Mouse (Mus musculus) embryonic facial prominence, embryonic 14.5 days (tissue): ENCODE results near the gene Esf1. TPM values are rescaled to one million over a fixed set of nuclear protein-coding genes. Genes with fewer than 3 reads are reported as not detected.
A peak's percentile ranks its signal among the peaks of the same experiment; 100 is the strongest.
"Not testable (repeated sequence)": the region's sequence is repeated elsewhere in the genome, so short reads cannot be mapped to it uniquely, and the experiment has no call there.

Source experiments
- ATAC-seq: fragments of 200-750 bp; cut with Nextera tagmentation; 2 replicates; pipeline ENCODE4 v1.8.0; 2017; ENCODE audit warnings: low read depth, moderate number of reproducible peaks, moderate TSS enrichment
- DNase-seq: peaks from one replicate; pipeline ENCODE4 v3.0.0-alpha.2; 2015; ENCODE audit warnings: low spot score
- H3K27ac ChIP-seq: fragments of 300-500 bp; sonication (generic); replicated peaks from 2 replicates; pipeline ENCODE4 v1.5.1; 2014; ENCODE audit warnings: low read depth, mild to moderate bottlenecking, low read length, moderate library complexity
- H3K27me3 ChIP-seq: fragments of 300-500 bp; sonication (generic); replicated peaks from 2 replicates; pipeline ENCODE4 v1.6.1; 2014; ENCODE audit warnings: low read length; ENCODE audit not compliant: control insufficient read depth, insufficient read depth
- H3K36me3 ChIP-seq: fragments of 300-500 bp; sonication (generic); 2 replicates; pipeline ENCODE4 v1.6.1; 2014; ENCODE audit warnings: low read length, mixed read lengths; ENCODE audit not compliant: control insufficient read depth, insufficient read depth
- H3K4me1 ChIP-seq: fragments of 300-500 bp; sonication (generic); 2 replicates; pipeline ENCODE4 v1.6.1; 2014; ENCODE audit warnings: antibody characterized with exemption, low read length; ENCODE audit not compliant: control insufficient read depth, insufficient read depth
- H3K4me2 ChIP-seq: fragments of 300-500 bp; sonication (generic); 2 replicates; pipeline ENCODE4 v1.6.1; 2014; ENCODE audit warnings: low read depth, mild to moderate bottlenecking, low read length, moderate library complexity, mixed read lengths
- H3K4me3 ChIP-seq: fragments of 300-500 bp; sonication (generic); 2 replicates; pipeline ENCODE4 v1.5.1; 2014; ENCODE audit warnings: low read depth, mild to moderate bottlenecking, low read length
- H3K9ac ChIP-seq: fragments of 300-500 bp; sonication (generic); 2 replicates; pipeline ENCODE4 v1.6.1; 2014; ENCODE audit warnings: low read depth, mild to moderate bottlenecking, low read length, moderate library complexity, mixed read lengths
- H3K9me3 ChIP-seq: fragments of 300-500 bp; sonication (generic); 2 replicates; pipeline ENCODE4 v1.6.1; 2016; ENCODE audit warnings: low read length; ENCODE audit not compliant: control insufficient read depth
- WGBS: fragments of 180-500 bp; shearing (Covaris S2); extraction: QIAGEN DNeasy Blood & Tissue Kit; methylation state at CpG from one replicate; pipeline ENCODE4 v1.1.7; 2014; 5-methylcytosine and 5-hydroxymethylcytosine counted together
- polyA plus RNA-seq: library from polyadenylated mRNA; unstranded; fragments of >200 nt; fragmentation: Nextera tagmentation; extraction: Ambion mirVana; gene quantifications from 2 replicates; pipeline ENCODE4 v1.2.1, GENCODE M21; 2014

The Esf1 gene
- polyA plus RNA-seq: 17.8 and 20.8 TPM in 2 replicates

DNA sequence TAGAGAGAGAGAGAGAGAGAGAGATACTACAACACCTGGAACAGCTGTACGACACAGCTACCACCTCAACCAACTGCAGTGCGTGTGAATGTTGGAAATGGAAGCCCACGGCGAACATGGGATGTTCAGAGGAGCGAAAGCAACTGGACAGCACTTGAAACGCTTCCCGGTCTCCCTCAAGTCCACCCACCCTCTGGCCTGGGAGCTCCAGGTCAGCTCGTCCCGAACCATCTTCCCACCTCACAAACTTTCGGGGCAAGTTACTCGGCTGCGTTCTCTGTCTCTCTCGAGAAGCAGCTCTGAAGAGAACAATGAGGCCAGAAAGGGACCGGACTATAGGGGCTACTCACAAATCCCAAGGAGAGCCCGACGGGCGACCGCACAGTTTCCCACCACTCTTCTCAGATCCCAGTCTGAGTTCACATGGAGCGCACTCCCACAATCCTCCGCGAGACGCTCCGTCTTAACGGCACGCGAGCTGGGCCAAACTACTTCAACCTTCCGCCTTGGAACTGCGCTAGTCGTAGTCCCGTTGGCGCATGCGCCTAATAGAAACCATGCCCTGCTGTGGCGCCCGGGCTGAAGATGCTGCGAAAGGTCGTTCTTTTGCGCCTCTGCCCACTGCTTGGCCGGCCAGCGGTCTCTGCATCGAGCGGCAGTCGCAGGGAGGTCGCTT is at the start of gene Esf1, which contains the start of gene Ndufaf5:
Gene Esf1, minus strand, starts transcription at position 438 of the 676 bp plus-strand sequence.
Gene Ndufaf5, plus strand, starts transcription at position 523 of the 676 bp plus-strand sequence.
- peaks cover 4% of the 10 kb centered on the region; the same call in 1 of the 2 replicates for H3K4me1 ChIP-seq
- H3K4me2 ChIP-seq: peak within 1 kb of the TSS; percentile 69
- H3K36me3 ChIP-seq: peaks cover 24% of the 10 kb centered on the region
- peak within 1 kb of the TSS; percentile 82 for H3K9ac ChIP-seq
- peak within 1 kb of the TSS; percentile 75 for H3K27ac ChIP-seq
- DNase-seq: peak; percentile 99
- under 1% methylated on average over 43 of the region's 43 CpGs for WGBS
- peak within 1 kb of the TSS; percentile 76 for H3K4me3 ChIP-seq
- peak; percentile 99 for ATAC-seq
- no peaks in the 10 kb centered on the region for H3K27me3 ChIP-seq
- H3K9me3 ChIP-seq: no peaks in the 10 kb centered on the region

DNA sequence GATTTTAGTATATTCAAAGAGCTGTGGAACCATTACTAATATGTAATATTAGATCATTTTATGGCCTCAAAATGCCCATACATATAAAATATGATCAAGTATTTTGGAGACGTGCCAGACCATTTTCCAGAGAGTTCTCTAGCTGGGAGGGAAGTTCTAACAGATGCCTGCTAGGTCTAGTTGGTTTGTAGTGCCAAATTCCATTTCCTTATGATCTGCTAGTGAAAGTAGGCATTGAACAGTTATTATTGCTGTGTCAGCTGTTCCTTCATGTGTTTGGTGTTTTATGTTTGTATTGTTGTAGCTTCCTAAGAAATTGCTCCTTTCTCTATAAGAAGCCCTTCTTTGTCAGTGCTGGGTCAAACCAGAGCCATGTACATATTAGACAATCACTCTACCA is 45.6 kb upstream of the Esf1 start:
- no peaks in the 10 kb centered on the region for H3K9me3 ChIP-seq
- no peak overlapping the region for H3K9ac ChIP-seq
- H3K4me3 ChIP-seq: no peak overlapping the region
- no peak for ATAC-seq
- no peak overlapping the region for H3K4me2 ChIP-seq
- WGBS: 61% methylated on average over 1 of the region's 1 CpGs
- no peaks in the 10 kb centered on the region for H3K36me3 ChIP-seq
- DNase-seq: peak; percentile 22
- no peaks in the 10 kb centered on the region for H3K27me3 ChIP-seq
- H3K27ac ChIP-seq: no peak overlapping the region
- H3K4me1 ChIP-seq: no peaks in the 10 kb centered on the region

DNA sequence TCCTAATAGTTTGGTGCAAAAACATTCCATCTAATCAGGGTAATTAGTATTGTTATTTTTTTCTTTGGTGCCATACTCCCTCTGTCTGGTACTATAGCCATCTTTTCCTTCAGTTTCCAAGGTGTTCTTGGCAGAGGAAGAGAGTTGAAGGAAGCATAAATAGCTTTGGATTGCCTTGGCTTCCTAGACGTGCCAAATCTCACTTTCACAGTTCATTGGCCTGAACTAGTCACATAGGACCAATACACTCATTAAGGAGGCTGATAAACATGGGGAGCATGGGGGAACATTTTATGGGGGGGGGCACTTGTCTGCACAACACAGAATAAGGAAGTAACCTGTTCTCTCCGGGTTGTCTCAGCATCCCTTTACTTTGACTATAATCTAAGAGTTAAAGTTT is 45.1 kb upstream of the Esf1 start:
- WGBS: 72% methylated on average over 2 of the region's 2 CpGs
- no peak overlapping the region for H3K27ac ChIP-seq
- no peaks in the 10 kb centered on the region for H3K27me3 ChIP-seq

DNA sequence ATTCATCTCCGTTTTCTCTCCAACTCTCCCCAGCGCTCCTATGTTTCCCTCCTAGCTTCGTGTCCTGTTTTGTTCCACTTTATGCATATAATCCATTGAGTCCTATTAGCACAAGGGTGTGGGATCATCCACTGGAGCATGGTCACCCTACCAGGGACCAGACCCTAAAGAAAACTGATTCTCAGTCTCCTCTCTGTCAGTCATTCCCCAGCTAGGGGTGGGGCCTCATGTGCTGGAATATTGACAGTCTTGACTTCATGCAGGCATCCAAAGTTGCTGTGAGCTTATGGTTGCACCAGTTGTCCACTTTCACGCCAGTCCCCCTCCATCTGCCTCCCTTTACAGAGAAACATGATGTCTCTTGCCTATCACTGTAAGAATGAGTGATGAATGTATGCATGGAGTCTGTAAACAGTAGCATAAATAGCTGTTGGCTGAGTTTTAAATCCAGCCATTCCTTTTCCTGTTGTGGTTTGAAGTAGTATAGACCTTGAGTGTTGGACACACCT is 44.2 kb upstream of the Esf1 start:
- no peak for DNase-seq
- WGBS: 87% methylated on average over 4 of the region's 4 CpGs

More for the DNA sequence above, 45.1 kb upstream of the Esf1 start:
- DNase-seq (no peak), ATAC-seq (no peak)
- H3K36me3 ChIP-seq: no peaks in the 10 kb centered on the region
- H3K4me2 ChIP-seq: no peak overlapping the region
- H3K9ac ChIP-seq: no peak overlapping the region
- no peak overlapping the region for H3K4me3 ChIP-seq
- no peaks in the 10 kb centered on the region for H3K4me1 ChIP-seq
- H3K9me3 ChIP-seq: no peaks in the 10 kb centered on the region

DNA sequence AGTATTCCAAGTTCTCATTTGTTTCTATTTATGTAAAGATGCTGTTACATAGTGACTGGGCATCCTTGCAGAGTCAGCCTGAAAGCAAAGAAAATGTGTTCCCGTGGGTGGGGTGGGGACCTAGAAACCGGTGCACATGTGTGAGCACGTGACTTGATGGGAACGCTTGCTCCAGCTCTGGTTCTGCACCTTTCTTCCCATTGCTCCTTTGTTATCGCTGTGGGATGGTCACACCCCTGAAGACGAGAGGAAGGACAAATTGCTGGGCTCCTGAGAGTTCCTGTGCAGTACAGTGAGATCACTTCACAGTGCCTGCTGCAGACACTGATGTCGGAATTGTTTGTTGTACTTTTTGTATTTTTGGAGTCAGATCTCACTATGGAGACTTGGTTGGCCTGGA is 33.4 kb upstream of the Esf1 start:
- H3K27ac ChIP-seq: no peak overlapping the region
- no peak overlapping the region for H3K4me2 ChIP-seq
- H3K27me3 ChIP-seq: no peaks in the 10 kb centered on the region
- H3K9ac ChIP-seq: no peak overlapping the region
- no peak overlapping the region for H3K4me3 ChIP-seq
- peaks cover 32% of the 10 kb centered on the region for H3K36me3 ChIP-seq
- DNase-seq: no peak
- H3K4me1 ChIP-seq: no peaks in the 10 kb centered on the region
- 91% methylated on average over 7 of the region's 7 CpGs for WGBS
- no peaks in the 10 kb centered on the region for H3K9me3 ChIP-seq
- ATAC-seq: no peak

More for the DNA sequence above, 44.2 kb upstream of the Esf1 start:
- Histone ChIP-seq H3K27me3 (no peaks in the 10 kb centered on the region), H3K27ac (no peak overlapping the region), H3K4me3 (no peak overlapping the region), H3K9me3 (no peaks in the 10 kb centered on the region), H3K36me3 (no peaks in the 10 kb centered on the region), H3K4me1 (no peaks in the 10 kb centered on the region), H3K4me2 (no peak overlapping the region), H3K9ac (no peak overlapping the region)
- no peak for ATAC-seq

DNA sequence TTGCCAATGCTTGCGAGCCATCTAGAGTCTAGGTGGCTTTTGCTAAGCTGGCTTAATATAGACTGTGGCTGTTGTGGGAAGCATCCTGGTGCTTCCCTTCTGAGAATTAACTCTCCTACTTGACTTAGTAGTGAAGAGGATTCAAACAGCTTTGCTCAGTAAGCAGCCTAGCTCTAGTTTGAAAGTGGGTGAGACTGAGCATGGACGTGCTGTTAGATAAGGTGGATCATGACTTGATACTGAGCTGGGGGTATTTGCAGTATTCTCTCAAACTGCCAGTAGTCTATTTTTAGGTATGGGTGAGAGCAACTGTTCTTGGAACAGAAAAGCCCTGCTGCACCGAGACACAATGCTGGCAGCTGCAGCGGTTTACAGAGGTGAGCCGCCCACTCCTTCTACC is 32.2 kb upstream of the Esf1 start:
- 90% methylated on average over 5 of the region's 5 CpGs for WGBS
- peaks cover 39% of the 10 kb centered on the region for H3K36me3 ChIP-seq

DNA sequence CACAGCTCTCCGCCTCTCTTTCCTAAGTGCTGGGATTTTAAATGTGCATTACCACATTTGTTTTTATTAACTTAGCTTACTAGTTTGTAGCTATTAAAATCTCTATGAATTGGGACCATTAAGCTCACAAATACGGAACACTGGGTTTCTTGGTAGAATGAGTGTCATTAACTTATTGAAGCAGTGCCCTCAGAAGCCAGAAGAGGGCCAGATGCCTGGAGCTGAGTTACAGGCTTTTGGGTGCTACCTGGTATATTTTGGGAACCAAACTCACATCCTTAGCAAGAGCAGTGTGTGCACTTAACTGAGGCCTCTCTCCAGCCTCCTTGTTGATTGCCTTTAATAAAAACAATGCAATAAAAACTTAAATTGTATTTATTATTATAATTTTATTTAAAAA is 30.3 kb upstream of the Esf1 start:
- H3K36me3 ChIP-seq: peaks cover 43% of the 10 kb centered on the region
- H3K9ac ChIP-seq: no peak overlapping the region
- no peaks in the 10 kb centered on the region for H3K4me1 ChIP-seq
- no peak overlapping the region for H3K4me3 ChIP-seq
- H3K27me3 ChIP-seq: no peaks in the 10 kb centered on the region
- no peak overlapping the region for H3K27ac ChIP-seq
- H3K9me3 ChIP-seq: no peaks in the 10 kb centered on the region
- no peak for DNase-seq
- no peak for ATAC-seq
- WGBS: 83% methylated on average over 2 of the region's 2 CpGs
- H3K4me2 ChIP-seq: no peak overlapping the region

More for the DNA sequence above, 32.2 kb upstream of the Esf1 start:
- Histone ChIP-seq H3K27ac (no peak overlapping the region), H3K4me1 (no peaks in the 10 kb centered on the region), H3K9ac (no peak overlapping the region), H3K9me3 (no peaks in the 10 kb centered on the region), H3K4me2 (no peak overlapping the region), H3K27me3 (no peaks in the 10 kb centered on the region), H3K4me3 (no peak overlapping the region)
- ATAC-seq: no peak
- no peak for DNase-seq

DNA sequence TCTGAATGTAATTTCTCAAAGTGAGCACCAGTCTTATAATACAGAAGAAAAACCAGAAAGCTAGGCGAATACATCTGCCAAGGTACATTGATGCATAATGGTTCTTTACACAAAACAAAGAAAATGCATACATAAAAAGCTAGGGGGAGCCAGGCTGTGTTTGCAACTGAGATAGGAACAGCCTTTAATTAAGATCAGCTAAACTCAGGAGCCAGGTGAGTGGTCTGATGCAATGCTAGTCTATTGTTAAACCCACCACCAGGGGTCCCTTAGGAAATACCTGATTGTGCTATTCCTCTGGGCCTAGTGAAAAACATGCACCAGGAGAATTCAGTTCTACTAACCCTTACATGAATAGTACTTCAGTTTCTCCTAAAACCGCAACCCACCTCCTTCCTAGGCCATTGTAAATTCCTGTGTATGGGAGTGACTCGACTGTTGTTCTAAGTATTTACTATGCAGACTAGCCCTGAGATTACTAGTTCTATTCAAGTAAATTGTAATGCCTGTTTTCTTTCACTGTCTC is 15.4 kb upstream of the Esf1 start:
- not testable (repeated sequence) for ATAC-seq, H3K4me2 ChIP-seq, H3K27ac ChIP-seq, H3K4me3 ChIP-seq, H3K27me3 ChIP-seq, H3K9ac ChIP-seq, H3K9me3 ChIP-seq, H3K4me1 ChIP-seq, DNase-seq
- H3K36me3 ChIP-seq: peaks cover 53% of the 10 kb centered on the region
- 90% methylated on average over 3 of the region's 3 CpGs for WGBS
